Mouse (Mus musculus): ENCODE measurements at regions not wholly inside any gene's neighbourhood (a gene's known extent, or its start where the extent isn't known, plus 50 kb on each side); places are given as distances from the start of the nearest gene placed in this dataset.

GRCm38 (mm10) chr11:89192815-89193214 is 109.3 kb downstream of the Nog start:
- DNase-seq (ENCODE audit: low spot score), result no peak
- Histone ChIP-seq H3K4me3 (no peak overlapping the region), H3K27ac (no peak overlapping the region), H3K36me3 (no peaks in the 10 kb centered on the region), H3K4me1 (peaks cover 2% of the 10 kb centered on the region; the same call in 1 of the 2 replicates), H3K9me3 (no peaks in the 10 kb centered on the region), H3K27me3 (ENCODE audit: insufficient read depth, poor library complexity, severe bottlenecking) (no peaks in the 10 kb centered on the region)
- WGBS, result 84% methylated on average over 3 of the region's 3 CpGs

GRCm38 (mm10) chr11:89186911-89187621 is 113.4 kb downstream of the Gm525 start:
- Histone ChIP-seq H3K4me1 (peaks cover 25% of the 10 kb centered on the region), H3K27ac (peak overlapping the region; percentile 79), H3K4me3 (peak overlapping the region; percentile 52), H3K36me3 (no peaks in the 10 kb centered on the region), H3K9me3 (no peaks in the 10 kb centered on the region), H3K27me3 (ENCODE audit: insufficient read depth, poor library complexity, severe bottlenecking) (no peaks in the 10 kb centered on the region)
- peak; percentile 92 for DNase-seq (ENCODE audit: low spot score)
- 5% methylated on average over 26 of the region's 26 CpGs for WGBS

- WGBS, result 64% methylated on average over 6 of the region's 6 CpGs
- H3K4me3 ChIP-seq, result no peak overlapping the region
- DNase-seq (ENCODE audit: low spot score), result no peak
- no peaks in the 10 kb centered on the region for H3K27me3 ChIP-seq (ENCODE audit: insufficient read depth, poor library complexity, severe bottlenecking)
- H3K36me3 ChIP-seq, result no peaks in the 10 kb centered on the region
- H3K27ac ChIP-seq, result no peak overlapping the region
- no peaks in the 10 kb centered on the region for H3K9me3 ChIP-seq
- H3K4me1 ChIP-seq, result peaks cover 25% of the 10 kb centered on the region
These were observed 112.2 kb downstream of the Gm525 start for GRCm38 (mm10) chr11:89185862-89186261.

- H3K36me3 ChIP-seq, result no peaks in the 10 kb centered on the region
- H3K4me3 ChIP-seq, result no peak overlapping the region
- no peaks in the 10 kb centered on the region for H3K9me3 ChIP-seq
- peaks cover 10% of the 10 kb centered on the region for H3K4me1 ChIP-seq
- H3K27me3 ChIP-seq (ENCODE audit: insufficient read depth, poor library complexity, severe bottlenecking), result no peaks in the 10 kb centered on the region
- 79% methylated on average over 5 of the region's 5 CpGs for WGBS
- no peak overlapping the region for H3K27ac ChIP-seq
- no peak for DNase-seq (ENCODE audit: low spot score)
These were observed 107.8 kb downstream of the Gm525 start for GRCm38 (mm10) chr11:89181471-89181870.

GRCm38 (mm10) chr11:89178436-89178835 is 104.8 kb downstream of the Gm525 start:
- 87% methylated on average over 7 of the region's 7 CpGs for WGBS

GRCm38 (mm10) chr11:89175511-89175910 is 101.9 kb downstream of the Gm525 start:
- Histone ChIP-seq H3K4me1 (peaks cover 18% of the 10 kb centered on the region), H3K4me3 (peak overlapping the region; percentile 37), H3K9me3 (no peaks in the 10 kb centered on the region), H3K27ac (peak overlapping the region; percentile 75), H3K36me3 (no peaks in the 10 kb centered on the region), H3K27me3 (ENCODE audit: insufficient read depth, poor library complexity, severe bottlenecking) (peaks cover 9% of the 10 kb centered on the region; the same call in 1 of the 2 replicates)
- DNase-seq (ENCODE audit: low spot score), result no peak
- WGBS, result under 1% methylated on average over 9 of the region's 9 CpGs

More at GRCm38 (mm10) chr11:89178436-89178835, 104.8 kb downstream of the Gm525 start:
- H3K4me3 ChIP-seq, result no peak overlapping the region
- H3K27me3 ChIP-seq (ENCODE audit: insufficient read depth, poor library complexity, severe bottlenecking), result peaks cover 9% of the 10 kb centered on the region; the same call in 1 of the 2 replicates
- no peaks in the 10 kb centered on the region for H3K36me3 ChIP-seq
- H3K27ac ChIP-seq, result no peak overlapping the region
- no peaks in the 10 kb centered on the region for H3K9me3 ChIP-seq
- no peak for DNase-seq (ENCODE audit: low spot score)
- H3K4me1 ChIP-seq, result peaks cover 18% of the 10 kb centered on the region

GRCm38 (mm10) chr11:89174967-89175366 is 101.3 kb downstream of the Gm525 start:
- peaks cover 9% of the 10 kb centered on the region; the same call in 1 of the 2 replicates for H3K27me3 ChIP-seq (ENCODE audit: insufficient read depth, poor library complexity, severe bottlenecking)
- H3K9me3 ChIP-seq, result no peaks in the 10 kb centered on the region
- H3K27ac ChIP-seq, result no peak overlapping the region
- 21% methylated on average over 6 of the region's 6 CpGs for WGBS
- no peaks in the 10 kb centered on the region for H3K36me3 ChIP-seq
- H3K4me1 ChIP-seq, result peaks cover 18% of the 10 kb centered on the region
- peak overlapping the region; percentile 37 for H3K4me3 ChIP-seq
- DNase-seq (ENCODE audit: low spot score), result no peak

GRCm38 (mm10) chr11:89165278-89165677 is 91.6 kb downstream of the Gm525 start:
- Histone ChIP-seq H3K4me3 (no peak overlapping the region), H3K27me3 (ENCODE audit: insufficient read depth, poor library complexity, severe bottlenecking) (peaks cover 19% of the 10 kb centered on the region), H3K27ac (no peak overlapping the region), H3K9me3 (no peaks in the 10 kb centered on the region), H3K36me3 (no peaks in the 10 kb centered on the region), H3K4me1 (peaks cover 4% of the 10 kb centered on the region; the same call in 1 of the 2 replicates)
- 19% methylated on average over 6 of the region's 6 CpGs for WGBS
- peak; percentile 90 for DNase-seq (ENCODE audit: low spot score)

- DNase-seq (ENCODE audit: low spot score), result no peak
- 74% methylated on average over 13 of the region's 13 CpGs for WGBS
These were observed 80.1 kb downstream of the Gm525 start for GRCm38 (mm10) chr11:89153466-89154406.

GRCm38 (mm10) chr11:89147990-89148389 is 74.3 kb downstream of the Gm525 start:
- DNase-seq (ENCODE audit: low spot score), result no peak
- Histone ChIP-seq H3K27ac (no peak overlapping the region), H3K9me3 (no peaks in the 10 kb centered on the region), H3K27me3 (ENCODE audit: insufficient read depth, poor library complexity, severe bottlenecking) (no peaks in the 10 kb centered on the region; the same call in 1 of the 2 replicates), H3K4me1 (peaks cover 9% of the 10 kb centered on the region), H3K36me3 (no peaks in the 10 kb centered on the region), H3K4me3 (no peak overlapping the region)
- 90% methylated on average over 8 of the region's 8 CpGs for WGBS

More at GRCm38 (mm10) chr11:89153466-89154406, 80.1 kb downstream of the Gm525 start:
- Histone ChIP-seq H3K4me1 (no peaks in the 10 kb centered on the region), H3K9me3 (no peaks in the 10 kb centered on the region), H3K27me3 (ENCODE audit: insufficient read depth, poor library complexity, severe bottlenecking) (no peaks in the 10 kb centered on the region), H3K36me3 (no peaks in the 10 kb centered on the region), H3K27ac (no peak overlapping the region), H3K4me3 (no peak overlapping the region)

GRCm38 (mm10) chr11:89145281-89145945 is 71.8 kb downstream of the Gm525 start:
- peaks cover 9% of the 10 kb centered on the region for H3K4me1 ChIP-seq
- H3K4me3 ChIP-seq, result peak overlapping the region; percentile 15; the same call in 1 of the 2 replicates
- 45% methylated on average over 19 of the region's 19 CpGs for WGBS
- peak overlapping the region; percentile 83 for H3K27ac ChIP-seq
- H3K36me3 ChIP-seq, result no peaks in the 10 kb centered on the region
- H3K9me3 ChIP-seq, result no peaks in the 10 kb centered on the region
- DNase-seq (ENCODE audit: low spot score), result no peak
- no peaks in the 10 kb centered on the region; the same call in 1 of the 2 replicates for H3K27me3 ChIP-seq (ENCODE audit: insufficient read depth, poor library complexity, severe bottlenecking)

GRCm38 (mm10) chr11:89142527-89143154 is 69.0 kb downstream of the Gm525 start:
- no peaks in the 10 kb centered on the region; the same call in 1 of the 2 replicates for H3K27me3 ChIP-seq (ENCODE audit: insufficient read depth, poor library complexity, severe bottlenecking)
- H3K4me1 ChIP-seq, result peaks cover 9% of the 10 kb centered on the region
- no peaks in the 10 kb centered on the region for H3K9me3 ChIP-seq
- H3K4me3 ChIP-seq, result no peak overlapping the region
- H3K36me3 ChIP-seq, result no peaks in the 10 kb centered on the region
- no peak overlapping the region for H3K27ac ChIP-seq
- DNase-seq (ENCODE audit: low spot score), result no peak
- WGBS, result 66% methylated on average over 9 of the region's 9 CpGs

Data from heart, embryonic 10.5 days (tissue).